Mouse (Mus musculus) R1 (cell line): ENCODE results near the gene Alg14.

ENCODE experiments used
- DNase-seq: peaks from one replicate; pipeline ENCODE4 v3.0.0-alpha.2; 2018; ENCODE audit warnings: low read depth, low spot score

Gene Alg14

GRCm38 (mm10) chr3:121405101-121405500 is 113.5 kb downstream of the Alg14 start:
- no peak for DNase-seq

GRCm38 (mm10) chr3:121407417-121407816 is 115.8 kb downstream of the Alg14 start:
- DNase-seq: no peak

GRCm38 (mm10) chr3:121408386-121408785 is 116.8 kb downstream of the Alg14 start:
- no peak for DNase-seq

- no peak for DNase-seq
These were observed 119.9 kb downstream of the Alg14 start for GRCm38 (mm10) chr3:121411450-121411849.
